Mouse (Mus musculus) intestine, embryonic 16.5 days (tissue): ENCODE results near the gene Gm49384. TPM values are rescaled to one million over a fixed set of nuclear protein-coding genes. Genes with fewer than 3 reads are reported as not detected.
A peak's percentile ranks its signal among the peaks of the same experiment; 100 is the strongest.
"Not testable (repeated sequence)": the region's sequence is repeated elsewhere in the genome, so short reads cannot be mapped to it uniquely, and the experiment has no call there.

Experiments used
- ATAC-seq: fragments of 200-750 bp; cut with Nextera tagmentation; 2 replicates; pipeline ENCODE4 v1.8.0; 2017; ENCODE audit warnings: moderate TSS enrichment, moderate library complexity
- H3K27ac ChIP-seq: fragments of 300-500 bp; sonication (generic); 2 replicates; pipeline ENCODE4 v1.5.1; 2014; ENCODE audit warnings: mild to moderate bottlenecking, low read length
- H3K27me3 ChIP-seq: fragments of 300-500 bp; sonication (generic); replicated peaks from 2 replicates; pipeline ENCODE4 v1.6.1; 2014; ENCODE audit warnings: low read length, control low read depth, mixed read lengths; ENCODE audit not compliant: control insufficient read depth, insufficient read depth
- H3K36me3 ChIP-seq: fragments of 300-500 bp; sonication (generic); 2 replicates; pipeline ENCODE4 v1.6.1; 2014; ENCODE audit warnings: low read length, control low read depth; ENCODE audit not compliant: control insufficient read depth, insufficient read depth
- H3K4me1 ChIP-seq: fragments of 300-500 bp; sonication (generic); 2 replicates; pipeline ENCODE4 v1.6.1; 2014; ENCODE audit warnings: low read length, control low read depth, mixed read lengths; ENCODE audit not compliant: control insufficient read depth, insufficient read depth
- H3K4me2 ChIP-seq: fragments of 300-500 bp; sonication (generic); 2 replicates; pipeline ENCODE4 v1.6.1; 2014; ENCODE audit warnings: low read depth, low read length, control low read depth
- H3K4me3 ChIP-seq: fragments of 300-500 bp; sonication (generic); 2 replicates; pipeline ENCODE4 v1.5.1; 2014; ENCODE audit warnings: mild to moderate bottlenecking, low read length
- H3K9ac ChIP-seq: fragments of 300-500 bp; sonication (generic); 2 replicates; pipeline ENCODE4 v1.6.1; 2014; ENCODE audit warnings: low read depth, low read length
- H3K9me3 ChIP-seq: fragments of 300-500 bp; sonication (generic); 2 replicates; pipeline ENCODE4 v1.6.1; 2016; ENCODE audit warnings: low read length, control low read depth; ENCODE audit not compliant: control insufficient read depth
- WGBS: fragments of 180-500 bp; shearing (Covaris S2); extraction: QIAGEN DNeasy Blood & Tissue Kit; methylation state at CpG from one replicate; pipeline ENCODE4 v1.1.7; 2014; 5-methylcytosine and 5-hydroxymethylcytosine counted together
- polyA plus RNA-seq: library from polyadenylated mRNA; unstranded; fragments of >200 nt; fragmentation: Nextera tagmentation; extraction: Ambion mirVana; gene quantifications from 2 replicates; pipeline ENCODE4 v1.2.1, GENCODE M21; 2015

Gm49384 gene
- polyA plus RNA-seq, 1 experiment from 2014 or later: 23.0 TPM

- H3K9ac ChIP-seq, ATAC-seq, H3K27me3 ChIP-seq, H3K9me3 ChIP-seq, H3K4me3 ChIP-seq, H3K27ac ChIP-seq, H3K4me1 ChIP-seq, H3K4me2 ChIP-seq: not testable (repeated sequence)
- 74% methylated on average over 2 of the region's 2 CpGs for whole genome bisulfite sequencing
- peaks cover 10% of the 10 kb centered on the region for H3K36me3 ChIP-seq
Observed at GRCm38 (mm10) chr12:69160677-69161076, 43.4 kb downstream of the Gm49384 start.

DNA sequence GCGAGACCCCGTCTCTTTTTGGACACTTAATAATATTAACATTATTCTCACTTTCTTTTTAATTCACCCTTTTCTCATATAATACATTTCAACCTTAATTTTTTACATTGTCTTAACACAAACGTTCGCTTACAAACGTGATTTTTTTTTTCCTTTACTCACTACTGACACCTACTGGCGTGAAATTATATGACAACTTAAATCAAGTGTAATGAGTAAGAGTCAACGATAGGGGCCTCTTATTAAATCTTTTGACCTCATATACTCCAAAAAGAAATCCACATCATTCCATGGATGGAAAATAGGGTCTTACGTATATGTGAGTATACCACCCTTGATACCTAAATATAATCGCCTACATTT lies 44.5 kb downstream of the Gm49384 start:
- Histone ChIP-seq H3K9ac (no peak overlapping the region), H3K9me3 (no peaks in the 10 kb centered on the region), H3K36me3 (peaks cover 10% of the 10 kb centered on the region), H3K4me3 (0 out of 2 replicates have a peak overlapping the region, but pooled peaks have one; percentile 14), H3K4me1 (no peaks in the 10 kb centered on the region; the same call in 1 of the 2 replicates), H3K27ac (no peak overlapping the region), H3K27me3 (no peaks in the 10 kb centered on the region), H3K4me2 (0 out of 2 replicates have a peak overlapping the region, but pooled peaks have one; percentile 33)
- ATAC-seq: 0 out of 2 replicates have a peak, but pooled peaks have one; percentile 9
- 6% methylated on average over 9 of the region's 9 CpGs for WGBS

- not testable (repeated sequence) for H3K27me3 ChIP-seq, H3K4me1 ChIP-seq, H3K9me3 ChIP-seq
- H3K27ac ChIP-seq: peak within 1 kb of the TSS; percentile 79
- under 1% methylated on average over 56 of the region's 68 CpGs for WGBS
- peak; percentile 98 for ATAC-seq
- H3K9ac ChIP-seq: peak within 1 kb of the TSS; percentile 87
- peak within 1 kb of the TSS; percentile 57 for H3K4me3 ChIP-seq
- H3K4me2 ChIP-seq: peak within 1 kb of the TSS; percentile 65
- H3K36me3 ChIP-seq: peaks cover 10% of the 10 kb centered on the region
Observed at GRCm38 (mm10) chr12:69158765-69159577, 45.1 kb downstream of the Gm49384 start, which contains the start of gene Rps29. TSS of gene Rps29 (minus strand) at chr12:69159186.

DNA sequence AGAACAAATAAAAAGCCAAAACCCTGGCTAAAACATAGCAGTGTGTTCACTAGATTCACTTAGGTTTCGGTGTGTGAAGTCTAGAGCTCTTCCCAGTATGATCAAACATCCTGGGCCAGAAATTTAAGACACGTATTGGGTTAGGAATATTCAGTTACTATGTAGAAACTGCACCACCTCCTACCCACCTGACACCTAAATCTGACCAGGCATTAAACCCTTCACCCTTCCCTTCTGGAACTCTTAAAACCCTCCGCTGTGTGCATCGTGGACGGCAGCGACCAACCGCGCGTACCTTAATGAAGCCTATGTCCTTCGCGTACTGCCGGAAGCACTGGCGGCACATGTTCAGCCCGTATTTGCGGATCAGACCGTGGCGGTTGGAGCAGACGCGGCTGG lies 45.7 kb downstream of the Gm49384 start:
- H3K9me3 ChIP-seq: no peaks in the 10 kb centered on the region
- H3K4me3 ChIP-seq: peak overlapping the region; percentile 57
- peak overlapping the region; percentile 65 for H3K4me2 ChIP-seq
- H3K4me1 ChIP-seq: no peaks in the 10 kb centered on the region; the same call in 1 of the 2 replicates
- H3K27me3 ChIP-seq: no peaks in the 10 kb centered on the region
- WGBS: under 1% methylated on average over 19 of the region's 19 CpGs
- H3K36me3 ChIP-seq: peaks cover 10% of the 10 kb centered on the region
- ATAC-seq: no peak
- peak overlapping the region; percentile 79 for H3K27ac ChIP-seq
- H3K9ac ChIP-seq: peak overlapping the region; percentile 87

GRCm38 (mm10) chr12:69157107-69157506 lies 47.0 kb downstream of the Gm49384 start:
- Histone ChIP-seq H3K27ac (0 out of 2 replicates have a peak overlapping the region, but pooled peaks have one; percentile 19), H3K4me3 (no peak overlapping the region), H3K4me1 (no peaks in the 10 kb centered on the region; the same call in 1 of the 2 replicates), H3K9ac (no peak overlapping the region), H3K36me3 (peaks cover 10% of the 10 kb centered on the region), H3K4me2 (no peak overlapping the region), H3K9me3 (no peaks in the 10 kb centered on the region), H3K27me3 (no peaks in the 10 kb centered on the region)
- WGBS: 97% methylated on average over 2 of the region's 2 CpGs
- no peak for ATAC-seq

DNA sequence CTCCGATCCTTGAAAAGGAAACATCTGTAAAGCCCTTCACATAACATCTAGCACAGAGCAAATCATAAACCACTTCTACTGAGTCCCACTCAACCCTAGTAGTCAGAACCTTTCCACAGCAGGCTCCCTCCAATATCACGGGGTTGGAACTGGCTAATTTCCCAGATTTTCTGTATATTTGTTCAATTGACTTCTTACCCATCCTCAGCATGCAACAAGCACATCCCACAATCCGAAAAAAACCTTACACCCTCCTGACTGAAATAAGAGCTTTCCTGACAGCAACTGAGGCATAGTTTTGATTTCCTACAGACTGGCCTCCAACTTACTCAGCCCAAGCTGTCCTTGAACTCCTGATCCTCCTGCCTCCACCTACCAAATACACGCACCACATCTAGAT lies 47.6 kb downstream of the Gm49384 start:
- no peaks in the 10 kb centered on the region for H3K27me3 ChIP-seq
- ATAC-seq: no peak
- H3K27ac ChIP-seq: no peak overlapping the region
- no peaks in the 10 kb centered on the region; the same call in 1 of the 2 replicates for H3K4me1 ChIP-seq
- H3K4me2 ChIP-seq: no peak overlapping the region
- WGBS: 74% methylated on average over 4 of the region's 4 CpGs
- peaks cover 10% of the 10 kb centered on the region for H3K36me3 ChIP-seq
- H3K9ac ChIP-seq: no peak overlapping the region
- no peaks in the 10 kb centered on the region for H3K9me3 ChIP-seq
- H3K4me3 ChIP-seq: no peak overlapping the region

DNA sequence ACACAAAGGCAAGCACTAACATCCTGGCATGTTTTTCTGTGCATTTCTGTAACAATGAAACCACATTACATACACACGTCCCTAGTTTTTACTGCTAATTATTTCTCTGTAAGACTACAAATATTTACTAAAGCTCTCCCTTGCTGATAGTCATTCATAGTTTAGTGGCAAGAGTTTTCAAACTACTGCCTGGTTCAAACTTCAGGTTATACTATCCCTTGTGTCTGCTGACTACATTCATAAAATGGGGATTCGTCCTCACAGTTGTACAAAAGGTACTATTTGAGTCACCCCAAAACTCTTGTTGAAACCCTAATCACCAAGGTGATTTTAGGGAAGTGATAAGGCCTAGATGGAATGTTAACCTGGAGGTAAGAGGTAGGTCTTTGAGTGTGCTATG lies 48.1 kb downstream of the Gm49384 start:
- no peak for ATAC-seq
- no peak overlapping the region for H3K4me3 ChIP-seq
- no peaks in the 10 kb centered on the region; the same call in 1 of the 2 replicates for H3K4me1 ChIP-seq
- no peaks in the 10 kb centered on the region for H3K9me3 ChIP-seq
- H3K36me3 ChIP-seq: peaks cover 10% of the 10 kb centered on the region
- WGBS: 70% methylated on average over 2 of the region's 2 CpGs
- no peaks in the 10 kb centered on the region for H3K27me3 ChIP-seq
- no peak overlapping the region for H3K27ac ChIP-seq
- H3K9ac ChIP-seq: no peak overlapping the region
- no peak overlapping the region for H3K4me2 ChIP-seq

GRCm38 (mm10) chr12:69150049-69150448 lies 54.0 kb downstream of the Gm49384 start:
- Histone ChIP-seq H3K9ac (no peak overlapping the region), H3K4me3 (no peak overlapping the region), H3K4me2 (no peak overlapping the region), H3K4me1 (no peaks in the 10 kb centered on the region), H3K36me3 (no peaks in the 10 kb centered on the region), H3K27me3 (no peaks in the 10 kb centered on the region), H3K27ac (no peak overlapping the region), H3K9me3 (no peaks in the 10 kb centered on the region)
- WGBS: 56% methylated on average over 13 of the region's 13 CpGs
- no peak for ATAC-seq

DNA sequence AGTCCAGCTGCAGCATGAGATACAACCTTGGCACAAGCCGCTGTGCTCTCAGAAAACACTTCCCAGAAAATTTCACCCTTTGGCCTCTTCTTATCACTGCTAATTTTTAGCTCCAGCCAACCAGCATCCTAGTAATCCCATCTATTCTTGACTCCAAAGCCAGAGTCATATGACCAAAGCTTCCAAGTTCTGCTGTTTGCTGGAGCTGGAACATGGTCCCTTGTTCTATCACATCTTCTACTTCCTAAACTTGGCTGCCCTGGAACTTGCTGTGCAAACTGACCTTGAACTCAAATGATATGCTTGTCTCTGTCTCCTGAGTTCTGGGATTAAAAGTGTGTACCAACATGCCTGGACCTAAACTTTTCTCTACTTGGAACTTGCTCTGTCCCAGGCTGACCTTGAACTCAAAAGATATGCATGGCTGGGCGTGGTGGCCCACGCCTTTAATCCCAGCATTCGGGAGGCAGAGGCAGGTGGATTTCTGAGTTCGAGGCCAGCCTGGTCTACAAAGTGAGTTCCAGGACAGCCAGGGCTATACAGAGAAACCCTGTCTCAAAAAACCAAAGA lies 56.8 kb downstream of the Gm49384 start:
- Histone ChIP-seq H3K4me1 (no peaks in the 10 kb centered on the region), H3K36me3 (no peaks in the 10 kb centered on the region), H3K27ac (no peak overlapping the region), H3K9me3 (no peaks in the 10 kb centered on the region), H3K4me2 (no peak overlapping the region), H3K9ac (no peak overlapping the region), H3K4me3 (no peak overlapping the region), H3K27me3 (no peaks in the 10 kb centered on the region)
- 93% methylated on average over 5 of the region's 5 CpGs for WGBS
- no peak for ATAC-seq
